Mouse (Mus musculus) liver, embryonic 15.5 days (tissue): ENCODE data around the gene Podxl2. TPM values are rescaled to one million over a fixed set of nuclear protein-coding genes. Genes with fewer than 3 reads are reported as not detected.

Experiments
- ATAC-seq: fragments of 200-750 bp; cut with Nextera tagmentation; 2 replicates; pipeline ENCODE4 v1.8.0; 2017; ENCODE audit warnings: moderate number of reproducible peaks, mild to moderate bottlenecking, moderate library complexity; ENCODE audit not compliant: insufficient read depth
- H3K27ac ChIP-seq: fragments of 300-500 bp; sonication (generic); replicated peaks from 2 replicates; pipeline ENCODE4 v1.5.1; 2015; ENCODE audit warnings: mild to moderate bottlenecking, inconsistent platforms
- H3K27me3 ChIP-seq: fragments of 300-500 bp; sonication (generic); 2 replicates; pipeline ENCODE4 v1.6.1; 2015; ENCODE audit warnings: mild to moderate bottlenecking, inconsistent platforms
- H3K36me3 ChIP-seq: fragments of 300-500 bp; sonication (generic); replicated peaks from 2 replicates; pipeline ENCODE4 v1.6.1; 2015; ENCODE audit warnings: moderate library complexity, mild to moderate bottlenecking, inconsistent platforms
- H3K4me1 ChIP-seq: fragments of 300-500 bp; sonication (generic); replicated peaks from 2 replicates; pipeline ENCODE4 v1.6.1; 2015; ENCODE audit warnings: inconsistent platforms
- H3K4me2 ChIP-seq: fragments of 300-500 bp; sonication (generic); 2 replicates; pipeline ENCODE4 v1.6.1; 2015; ENCODE audit warnings: moderate library complexity, mild to moderate bottlenecking, inconsistent platforms
- H3K4me3 ChIP-seq: fragments of 300-500 bp; sonication (generic); replicated peaks from 2 replicates; pipeline ENCODE4 v1.5.1; 2015; ENCODE audit warnings: mild to moderate bottlenecking, inconsistent platforms
- H3K9ac ChIP-seq: fragments of 300-500 bp; sonication (generic); 2 replicates; pipeline ENCODE4 v1.6.1; 2015; ENCODE audit warnings: moderate library complexity, mild to moderate bottlenecking, inconsistent platforms
- H3K9me3 ChIP-seq: fragments of 300-500 bp; sonication (generic); replicated peaks from 2 replicates; pipeline ENCODE4 v1.6.1; 2016; ENCODE audit warnings: inconsistent platforms
- WGBS: fragments of 180-500 bp; shearing (Covaris S2); methylation state at CpG from one replicate; pipeline ENCODE4 v1.1.7; 2015; ENCODE audit warnings: mixed read lengths; ENCODE audit not compliant: insufficient replicate concordance; 5-methylcytosine and 5-hydroxymethylcytosine counted together
- polyA plus RNA-seq: library from polyadenylated mRNA; unstranded; fragments of >200 nt; fragmentation: Nextera tagmentation; extraction: Ambion mirVana; gene quantifications from 2 replicates; pipeline ENCODE4 v1.2.1, GENCODE M21; 2015

Podxl2 gene
- polyA plus RNA-seq, 1 experiment from 2014 or later = 1.7 TPM

- H3K4me3 ChIP-seq = peak overlapping the region; percentile 81
- peaks cover 91% of the 10 kb centered on the region for H3K4me1 ChIP-seq
- H3K9ac ChIP-seq = peak overlapping the region; percentile 83
- peaks cover 30% of the 10 kb centered on the region for H3K36me3 ChIP-seq
- H3K27ac ChIP-seq = peak overlapping the region; percentile 95
- peak overlapping the region; percentile 95 for H3K4me2 ChIP-seq
- H3K27me3 ChIP-seq = no peaks in the 10 kb centered on the region
- WGBS = 57% methylated on average over 5 of the region's 5 CpGs
- no peak for ATAC-seq
- H3K9me3 ChIP-seq = no peaks in the 10 kb centered on the region
Measured at GRCm38 (mm10) chr6:88903708-88904107, 28.9 kb upstream of the Podxl2 start.

GRCm38 (mm10) chr6:88901947-88902820, 27.3 kb upstream of the Podxl2 start, which contains the start of gene Tpra1:
Tpra1 (plus strand) TSS chr6:88902251.
- Histone ChIP-seq H3K4me2 (peak within 1 kb of the TSS; percentile 95), H3K4me1 (peaks cover 82% of the 10 kb centered on the region), H3K9me3 (no peaks in the 10 kb centered on the region), H3K9ac (peak within 1 kb of the TSS; percentile 83), H3K27me3 (no peaks in the 10 kb centered on the region), H3K27ac (peak within 1 kb of the TSS; percentile 95), H3K36me3 (peaks cover 16% of the 10 kb centered on the region), H3K4me3 (peak within 1 kb of the TSS; percentile 81)
- WGBS = under 1% methylated on average over 66 of the region's 66 CpGs
- peak; percentile 87 for ATAC-seq

- peaks cover 18% of the 10 kb centered on the region for H3K36me3 ChIP-seq
- H3K27me3 ChIP-seq = no peaks in the 10 kb centered on the region
- H3K4me2 ChIP-seq = peak overlapping the region; percentile 95
- H3K4me3 ChIP-seq = peak overlapping the region; percentile 81
- no peak for ATAC-seq
- WGBS = 6% methylated on average over 5 of the region's 5 CpGs
- H3K9me3 ChIP-seq = no peaks in the 10 kb centered on the region
- H3K9ac ChIP-seq = peak overlapping the region; percentile 83
- H3K4me1 ChIP-seq = peaks cover 82% of the 10 kb centered on the region
- peak overlapping the region; percentile 95 for H3K27ac ChIP-seq
Measured at GRCm38 (mm10) chr6:88901471-88901870, 26.6 kb upstream of the Podxl2 start.

- Histone ChIP-seq H3K9me3 (no peaks in the 10 kb centered on the region), H3K4me1 (peaks cover 82% of the 10 kb centered on the region), H3K27ac (peak overlapping the region; percentile 48; the same call in 1 of the 2 replicates), H3K4me2 (no peak overlapping the region), H3K36me3 (peaks cover 27% of the 10 kb centered on the region), H3K27me3 (no peaks in the 10 kb centered on the region), H3K9ac (no peak overlapping the region), H3K4me3 (no peak overlapping the region)
- ATAC-seq = no peak
- 77% methylated on average over 2 of the region's 2 CpGs for WGBS
Measured at GRCm38 (mm10) chr6:88899628-88900027, 24.8 kb upstream of the Podxl2 start.

- peaks cover 79% of the 10 kb centered on the region for H3K4me1 ChIP-seq
- H3K4me3 ChIP-seq = peak overlapping the region; percentile 88
- peaks cover 32% of the 10 kb centered on the region for H3K36me3 ChIP-seq
- H3K27ac ChIP-seq = peak overlapping the region; percentile 48
- ATAC-seq = no peak
- H3K9ac ChIP-seq = peak overlapping the region; percentile 38; the same call in 1 of the 2 replicates
- no peaks in the 10 kb centered on the region for H3K27me3 ChIP-seq
- H3K4me2 ChIP-seq = peak overlapping the region; percentile 85
- no peaks in the 10 kb centered on the region for H3K9me3 ChIP-seq
- 54% methylated on average over 4 of the region's 4 CpGs for WGBS
Measured at GRCm38 (mm10) chr6:88899086-88899485, 24.2 kb upstream of the Podxl2 start.

- H3K36me3 ChIP-seq = peaks cover 37% of the 10 kb centered on the region
- peak; percentile 70 for ATAC-seq
- H3K4me1 ChIP-seq = peaks cover 79% of the 10 kb centered on the region
- WGBS = under 1% methylated on average over 33 of the region's 33 CpGs
- no peaks in the 10 kb centered on the region for H3K9me3 ChIP-seq
- H3K27me3 ChIP-seq = no peaks in the 10 kb centered on the region
- peak within 1 kb of the TSS; percentile 78 for H3K9ac ChIP-seq
- H3K4me3 ChIP-seq = peak within 1 kb of the TSS; percentile 88
- H3K4me2 ChIP-seq = peak within 1 kb of the TSS; percentile 85
- peak within 1 kb of the TSS; percentile 78 for H3K27ac ChIP-seq
Measured at GRCm38 (mm10) chr6:88898534-88899048, 23.7 kb upstream of the Podxl2 start, which contains the start of gene Mcm2. Mcm2 (minus strand) TSS chr6:88898780.

GRCm38 (mm10) chr6:88897246-88897645, 22.4 kb upstream of the Podxl2 start:
- no peak for ATAC-seq
- Histone ChIP-seq H3K9ac (peak overlapping the region; percentile 78), H3K9me3 (no peaks in the 10 kb centered on the region), H3K4me2 (peak overlapping the region; percentile 85), H3K4me1 (peaks cover 75% of the 10 kb centered on the region), H3K36me3 (peaks cover 50% of the 10 kb centered on the region), H3K27me3 (no peaks in the 10 kb centered on the region), H3K27ac (peak overlapping the region; percentile 64), H3K4me3 (peak overlapping the region; percentile 88)
- 62% methylated on average over 7 of the region's 7 CpGs for WGBS

GRCm38 (mm10) chr6:88895943-88896342, 21.1 kb upstream of the Podxl2 start:
- Histone ChIP-seq H3K4me1 (peaks cover 69% of the 10 kb centered on the region), H3K4me3 (peak overlapping the region; percentile 88)

GRCm38 (mm10) chr6:88893559-88893958, 18.7 kb upstream of the Podxl2 start:
- peaks cover 66% of the 10 kb centered on the region for H3K4me1 ChIP-seq
- no peak for ATAC-seq
- H3K27ac ChIP-seq = no peak overlapping the region
- no peaks in the 10 kb centered on the region for H3K9me3 ChIP-seq
- H3K36me3 ChIP-seq = peaks cover 87% of the 10 kb centered on the region
- H3K27me3 ChIP-seq = no peaks in the 10 kb centered on the region
- H3K4me2 ChIP-seq = no peak overlapping the region
- H3K4me3 ChIP-seq = no peak overlapping the region
- WGBS = 60% methylated on average over 5 of the region's 5 CpGs
- no peak overlapping the region for H3K9ac ChIP-seq

More at GRCm38 (mm10) chr6:88895943-88896342, 21.1 kb upstream of the Podxl2 start:
- H3K9me3 ChIP-seq = no peaks in the 10 kb centered on the region
- H3K27ac ChIP-seq = peak overlapping the region; percentile 64
- H3K4me2 ChIP-seq = peak overlapping the region; percentile 85
- peaks cover 64% of the 10 kb centered on the region for H3K36me3 ChIP-seq
- H3K27me3 ChIP-seq = no peaks in the 10 kb centered on the region
- WGBS = 77% methylated on average over 6 of the region's 6 CpGs
- ATAC-seq = no peak
- no peak overlapping the region for H3K9ac ChIP-seq

GRCm38 (mm10) chr6:88890832-88891231, 16.0 kb upstream of the Podxl2 start:
- H3K27me3 ChIP-seq = no peaks in the 10 kb centered on the region
- WGBS = 85% methylated on average over 7 of the region's 7 CpGs
- H3K4me1 ChIP-seq = peaks cover 47% of the 10 kb centered on the region
- H3K9ac ChIP-seq = no peak overlapping the region
- no peak overlapping the region for H3K4me2 ChIP-seq
- no peaks in the 10 kb centered on the region for H3K9me3 ChIP-seq
- H3K27ac ChIP-seq = no peak overlapping the region
- ATAC-seq = no peak
- no peak overlapping the region for H3K4me3 ChIP-seq
- peaks cover 100% of the 10 kb centered on the region for H3K36me3 ChIP-seq

- ATAC-seq = no peak; the same call in 1 of the 2 replicates
- peaks cover 38% of the 10 kb centered on the region for H3K4me1 ChIP-seq
- H3K27ac ChIP-seq = peak overlapping the region; percentile 25
- peaks cover 100% of the 10 kb centered on the region for H3K36me3 ChIP-seq
- no peaks in the 10 kb centered on the region for H3K27me3 ChIP-seq
- no peaks in the 10 kb centered on the region for H3K9me3 ChIP-seq
- H3K4me2 ChIP-seq = no peak overlapping the region
- no peak overlapping the region for H3K4me3 ChIP-seq
- 75% methylated on average over 13 of the region's 13 CpGs for WGBS
- no peak overlapping the region for H3K9ac ChIP-seq
Measured at GRCm38 (mm10) chr6:88889410-88890042, 14.7 kb upstream of the Podxl2 start.
